Mouse (Mus musculus) midbrain, embryonic 12.5 days (tissue): ENCODE measurements around the gene Eif3d. TPM values are rescaled to one million over a fixed set of nuclear protein-coding genes. Genes with fewer than 3 reads are reported as not detected.

ENCODE experiments used
- ATAC-seq: fragments of 200-750 bp; cut with Nextera tagmentation; 2 replicates; pipeline ENCODE4 v1.8.0; 2017; ENCODE audit warnings: low read depth, moderate TSS enrichment, moderate library complexity; ENCODE audit not compliant: low FRiP score
- H3K27ac ChIP-seq: fragments of 300-500 bp; sonication (generic); replicated peaks from 2 replicates; pipeline ENCODE4 v1.5.1; 2016; ENCODE audit warnings: mild to moderate bottlenecking
- H3K27me3 ChIP-seq: fragments of 300-500 bp; sonication (generic); 2 replicates; pipeline ENCODE4 v1.6.1; 2016; ENCODE audit warnings: mild to moderate bottlenecking
- H3K36me3 ChIP-seq: fragments of 300-500 bp; sonication (generic); 2 replicates; pipeline ENCODE4 v1.6.1; 2016
- H3K4me1 ChIP-seq: fragments of 300-500 bp; sonication (generic); 2 replicates; pipeline ENCODE4 v1.6.1; 2016
- H3K4me2 ChIP-seq: fragments of 300-500 bp; sonication (generic); replicated peaks from 2 replicates; pipeline ENCODE4 v1.6.1; 2016; ENCODE audit warnings: mild to moderate bottlenecking, moderate library complexity
- H3K4me3 ChIP-seq: fragments of 300-500 bp; sonication (generic); 2 replicates; pipeline ENCODE4 v1.5.1; 2016; ENCODE audit warnings: mild to moderate bottlenecking
- H3K9ac ChIP-seq: fragments of 300-500 bp; sonication (generic); replicated peaks from 2 replicates; pipeline ENCODE4 v1.6.1; 2016; ENCODE audit warnings: mild to moderate bottlenecking, moderate library complexity
- H3K9me3 ChIP-seq: fragments of 300-500 bp; sonication (generic); 2 replicates; pipeline ENCODE4 v1.6.1; 2016; ENCODE audit warnings: mild to moderate bottlenecking
- WGBS: fragments of 180-500 bp; shearing (Covaris S2); methylation state at CpG from one replicate; pipeline ENCODE4 v1.1.7; 2016; 5-methylcytosine and 5-hydroxymethylcytosine counted together
- polyA plus RNA-seq: library from polyadenylated mRNA; unstranded; fragments of >200 nt; fragmentation: Nextera tagmentation; extraction: Ambion mirVana; gene quantifications from 2 replicates; pipeline ENCODE4 v1.2.1, GENCODE M21; 2016

The Eif3d gene
- polyA plus RNA-seq, 1 experiment from 2014 or later, result 233 TPM

GRCm38 (mm10) chr15:77928673-77929331, 41.8 kb downstream of the Eif3d start, which contains the start of gene Txn2:
TSS of gene Txn2 (minus strand) at chr15:77929006.
- Histone ChIP-seq H3K27ac (peak within 1 kb of the TSS; percentile 85), H3K27me3 (0 out of 2 replicates have a peak, but pooled peaks cover 4% of the 10 kb centered on the region), H3K4me2 (peak within 1 kb of the TSS; percentile 86), H3K4me3 (peak within 1 kb of the TSS; percentile 62), H3K9me3 (no peaks in the 10 kb centered on the region), H3K4me1 (peaks cover 30% of the 10 kb centered on the region), H3K36me3 (peaks cover 24% of the 10 kb centered on the region), H3K9ac (peak within 1 kb of the TSS; percentile 61)
- under 1% methylated on average over 34 of the region's 34 CpGs for WGBS
- peak; percentile 97 for ATAC-seq

- WGBS, result 30% methylated on average over 4 of the region's 4 CpGs
- 0 out of 2 replicates have a peak, but pooled peaks have one; percentile 14 for ATAC-seq
- Histone ChIP-seq H3K4me2 (peak overlapping the region; percentile 86), H3K36me3 (peaks cover 31% of the 10 kb centered on the region), H3K9ac (peak overlapping the region; percentile 61), H3K9me3 (no peaks in the 10 kb centered on the region), H3K27me3 (0 out of 2 replicates have a peak, but pooled peaks cover 4% of the 10 kb centered on the region), H3K4me1 (peaks cover 25% of the 10 kb centered on the region), H3K27ac (peak overlapping the region; percentile 85; the same call in 1 of the 2 replicates), H3K4me3 (peak overlapping the region; percentile 62)
Measured at GRCm38 (mm10) chr15:77928091-77928490, 42.5 kb downstream of the Eif3d start.

DNA sequence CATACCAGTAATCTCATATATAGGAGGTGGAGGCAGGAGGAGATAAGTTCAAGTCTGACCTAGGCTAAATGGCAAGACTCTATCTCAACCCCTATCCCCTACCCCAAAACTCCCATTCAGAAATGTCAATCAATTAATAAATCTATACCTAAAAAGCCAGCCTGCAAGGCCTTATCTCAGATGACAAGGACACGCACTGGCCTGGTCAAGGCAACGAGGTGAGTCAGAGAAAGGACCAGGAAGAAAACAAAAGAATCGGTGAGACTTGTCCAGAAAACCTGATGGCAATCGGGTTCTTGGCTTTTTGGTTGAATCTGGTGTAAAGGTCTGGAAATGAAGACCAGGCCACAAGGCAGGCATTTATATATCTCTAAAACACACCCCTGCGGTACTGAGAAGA, 43.7 kb downstream of the Eif3d start:
- H3K27me3 ChIP-seq, result no peaks in the 10 kb centered on the region
- no peak overlapping the region for H3K4me3 ChIP-seq
- H3K4me1 ChIP-seq, result peaks cover 25% of the 10 kb centered on the region
- H3K9ac ChIP-seq, result no peak overlapping the region
- WGBS, result 94% methylated on average over 5 of the region's 5 CpGs
- H3K36me3 ChIP-seq, result peaks cover 42% of the 10 kb centered on the region
- H3K27ac ChIP-seq, result no peak overlapping the region
- H3K9me3 ChIP-seq, result no peaks in the 10 kb centered on the region
- H3K4me2 ChIP-seq, result no peak overlapping the region
- ATAC-seq, result no peak

DNA sequence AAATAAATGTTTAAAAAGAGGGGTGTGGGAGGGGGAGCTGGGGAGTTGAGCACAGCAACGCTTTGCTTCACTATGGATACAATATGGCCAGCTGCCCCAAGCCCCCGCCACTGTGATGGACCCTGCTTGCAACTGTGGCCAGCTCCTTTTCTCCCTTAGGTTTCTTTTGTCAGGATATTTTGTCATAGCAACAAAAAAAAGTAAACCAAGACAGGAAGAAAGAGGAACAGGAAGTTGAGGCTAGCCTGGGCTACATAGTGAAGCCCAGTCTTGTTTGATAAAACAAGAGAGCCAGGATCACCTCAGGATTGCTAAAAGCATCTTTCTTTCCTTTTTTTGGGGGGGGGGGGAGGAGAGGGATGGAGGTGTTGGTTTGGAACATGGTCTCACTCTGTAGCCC, 45.4 kb downstream of the Eif3d start:
- ATAC-seq, result no peak
- Histone ChIP-seq H3K4me3 (no peak overlapping the region), H3K4me2 (no peak overlapping the region), H3K9ac (no peak overlapping the region), H3K36me3 (peaks cover 57% of the 10 kb centered on the region), H3K27me3 (no peaks in the 10 kb centered on the region), H3K9me3 (no peaks in the 10 kb centered on the region), H3K27ac (no peak overlapping the region), H3K4me1 (peaks cover 25% of the 10 kb centered on the region)
- 98% methylated on average over 2 of the region's 2 CpGs for WGBS

DNA sequence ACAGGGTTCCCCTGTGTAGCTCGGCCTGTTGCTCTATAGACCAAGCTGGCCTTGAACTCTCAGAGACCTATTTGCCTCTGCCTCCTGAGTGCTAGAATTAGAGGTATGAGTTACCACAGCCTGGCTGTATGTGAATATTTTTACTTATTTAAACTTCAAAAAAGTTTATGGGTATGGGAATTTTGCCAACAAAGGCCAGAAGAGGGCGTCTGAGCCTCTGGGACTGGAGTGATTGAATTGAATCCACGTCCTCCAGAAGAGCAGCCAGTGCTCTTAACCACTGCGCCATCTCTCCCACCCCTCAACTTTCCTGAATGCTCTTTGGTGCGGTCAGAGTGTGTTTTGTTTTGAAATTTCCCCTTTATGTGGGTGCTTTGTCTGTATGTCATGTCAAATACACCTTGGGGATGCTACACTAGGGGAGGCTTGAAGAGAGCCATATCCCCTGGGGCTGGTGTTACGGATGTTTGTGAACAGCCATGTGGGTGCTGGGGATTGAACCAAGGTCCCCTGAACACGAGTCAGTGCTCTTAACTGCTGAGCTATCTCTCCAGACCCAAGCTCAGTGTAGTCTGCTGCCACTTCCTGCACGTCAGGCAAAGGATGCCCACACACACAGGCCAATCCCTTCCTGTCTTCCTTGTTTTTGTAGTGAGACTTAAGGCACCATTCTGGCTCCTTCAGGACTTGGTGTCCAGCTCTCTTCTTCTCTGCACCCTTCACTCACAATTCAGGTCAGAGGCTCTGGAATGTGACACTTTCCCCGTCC, 47.2 kb downstream of the Eif3d start:
- H3K4me3 ChIP-seq, result no peak overlapping the region
- peaks cover 16% of the 10 kb centered on the region for H3K4me1 ChIP-seq
- no peaks in the 10 kb centered on the region for H3K9me3 ChIP-seq
- no peaks in the 10 kb centered on the region for H3K27me3 ChIP-seq
- H3K9ac ChIP-seq, result no peak overlapping the region
- WGBS, result 74% methylated on average over 9 of the region's 9 CpGs
- H3K36me3 ChIP-seq, result peaks cover 69% of the 10 kb centered on the region
- H3K4me2 ChIP-seq, result no peak overlapping the region
- no peak overlapping the region for H3K27ac ChIP-seq
- ATAC-seq, result no peak

DNA sequence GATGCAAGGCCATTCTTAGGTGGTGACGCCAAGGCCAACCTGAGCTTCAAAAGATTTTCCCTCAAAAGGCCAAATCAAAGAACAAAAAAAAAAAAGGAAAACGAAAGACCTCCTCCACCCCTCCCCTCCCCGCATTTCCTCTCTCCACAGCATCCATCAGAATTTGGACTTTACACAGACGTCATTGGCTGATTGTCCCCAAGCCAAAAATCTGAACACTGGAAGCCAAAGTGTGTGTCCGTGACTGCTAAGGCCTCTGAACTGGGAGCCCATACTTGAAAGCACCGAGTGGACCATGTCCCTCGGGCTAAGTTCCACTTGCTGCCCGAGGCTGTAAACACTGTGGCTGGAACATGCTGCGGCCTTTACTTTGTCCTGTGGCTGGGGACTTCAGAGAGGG, 47.9 kb downstream of the Eif3d start:
- no peak for ATAC-seq
- no peak overlapping the region for H3K27ac ChIP-seq
- peaks cover 70% of the 10 kb centered on the region for H3K36me3 ChIP-seq
- 94% methylated on average over 9 of the region's 9 CpGs for WGBS
- no peaks in the 10 kb centered on the region for H3K9me3 ChIP-seq
- peaks cover 9% of the 10 kb centered on the region for H3K4me1 ChIP-seq
- H3K4me2 ChIP-seq, result no peak overlapping the region
- H3K9ac ChIP-seq, result no peak overlapping the region
- H3K27me3 ChIP-seq, result no peaks in the 10 kb centered on the region
- no peak overlapping the region for H3K4me3 ChIP-seq

- H3K4me2 ChIP-seq, result no peak overlapping the region
- no peaks in the 10 kb centered on the region for H3K4me1 ChIP-seq
- ATAC-seq, result no peak
- H3K9ac ChIP-seq, result no peak overlapping the region
- H3K27me3 ChIP-seq, result no peaks in the 10 kb centered on the region
- 91% methylated on average over 6 of the region's 6 CpGs for WGBS
- no peaks in the 10 kb centered on the region for H3K9me3 ChIP-seq
- H3K27ac ChIP-seq, result no peak overlapping the region
- no peak overlapping the region for H3K4me3 ChIP-seq
- H3K36me3 ChIP-seq, result peaks cover 73% of the 10 kb centered on the region
Measured at GRCm38 (mm10) chr15:77921636-77922035, 49.0 kb downstream of the Eif3d start.

- H3K27ac ChIP-seq, result no peak overlapping the region
- no peak overlapping the region for H3K4me2 ChIP-seq
- WGBS, result 88% methylated on average over 10 of the region's 10 CpGs
- no peaks in the 10 kb centered on the region for H3K9me3 ChIP-seq
- peaks cover 73% of the 10 kb centered on the region for H3K36me3 ChIP-seq
- no peak overlapping the region for H3K9ac ChIP-seq
- no peak overlapping the region for H3K4me3 ChIP-seq
- no peak for ATAC-seq
- no peaks in the 10 kb centered on the region for H3K4me1 ChIP-seq
- H3K27me3 ChIP-seq, result no peaks in the 10 kb centered on the region
Measured at GRCm38 (mm10) chr15:77920511-77921462, 49.8 kb downstream of the Eif3d start.

DNA sequence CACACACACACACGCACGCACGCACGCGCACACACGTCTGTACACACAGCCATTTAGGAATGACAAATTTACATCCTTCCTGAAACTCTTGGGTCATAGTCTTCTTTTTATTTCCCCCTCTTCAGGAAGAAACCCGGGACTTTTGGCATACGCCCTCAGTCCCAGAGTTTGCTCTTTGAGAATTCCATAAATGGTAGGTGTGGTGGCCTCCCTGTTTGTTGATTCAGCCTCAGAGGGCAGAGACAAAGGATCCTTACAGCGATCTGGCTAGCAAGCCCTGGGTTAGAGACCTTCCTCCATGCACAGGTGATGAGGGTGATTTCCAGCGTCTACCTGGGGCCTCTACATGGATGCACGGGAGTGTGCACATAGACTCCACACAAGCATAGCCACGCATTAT, 51.2 kb downstream of the Eif3d start:
- Histone ChIP-seq H3K27me3 (no peaks in the 10 kb centered on the region), H3K27ac (no peak overlapping the region), H3K36me3 (peaks cover 77% of the 10 kb centered on the region), H3K9ac (no peak overlapping the region), H3K9me3 (no peaks in the 10 kb centered on the region), H3K4me3 (no peak overlapping the region), H3K4me1 (no peaks in the 10 kb centered on the region), H3K4me2 (no peak overlapping the region)
- 93% methylated on average over 12 of the region's 12 CpGs for WGBS
- ATAC-seq, result no peak

DNA sequence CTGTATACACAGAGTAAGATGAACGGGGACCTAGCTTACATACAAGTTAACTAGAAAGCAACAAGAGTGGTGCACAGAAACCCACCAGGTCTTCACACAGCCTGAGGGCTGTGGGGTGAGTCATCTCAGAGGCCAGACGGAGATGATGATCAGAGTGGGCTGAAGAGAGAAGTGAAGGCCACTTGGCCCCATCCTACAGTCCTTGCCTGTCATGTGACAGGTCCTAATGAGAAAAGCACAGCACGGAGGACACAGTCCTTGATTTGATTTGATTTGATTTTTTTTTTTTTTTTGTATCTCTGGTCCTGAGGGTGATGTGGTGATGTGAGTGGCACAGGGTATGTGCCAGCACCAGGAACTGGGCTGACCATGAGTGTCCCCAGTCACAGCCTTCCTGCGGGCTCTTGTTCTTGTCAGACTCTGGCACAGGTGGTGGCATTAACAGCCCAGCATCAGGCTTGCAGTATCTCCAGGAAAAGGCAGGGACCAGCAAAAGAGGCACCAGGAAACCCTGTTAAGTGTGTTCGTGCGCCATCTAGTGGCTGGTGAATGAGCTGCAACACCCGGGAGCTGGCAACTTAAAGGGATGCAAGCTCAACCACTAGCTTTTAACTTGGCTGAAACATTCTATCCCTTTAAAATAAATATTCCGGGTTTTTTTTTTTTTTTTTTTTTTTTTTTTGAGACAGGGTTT, 53.6 kb downstream of the Eif3d start:
- peak; percentile 23; the same call in 1 of the 2 replicates for ATAC-seq
- peaks cover 63% of the 10 kb centered on the region for H3K36me3 ChIP-seq
- no peaks in the 10 kb centered on the region for H3K4me1 ChIP-seq
- no peak overlapping the region for H3K27ac ChIP-seq
- no peaks in the 10 kb centered on the region for H3K27me3 ChIP-seq
- H3K9ac ChIP-seq, result no peak overlapping the region
- no peak overlapping the region for H3K4me2 ChIP-seq
- H3K9me3 ChIP-seq, result no peaks in the 10 kb centered on the region
- H3K4me3 ChIP-seq, result no peak overlapping the region
- WGBS, result 47% methylated on average over 7 of the region's 8 CpGs

DNA sequence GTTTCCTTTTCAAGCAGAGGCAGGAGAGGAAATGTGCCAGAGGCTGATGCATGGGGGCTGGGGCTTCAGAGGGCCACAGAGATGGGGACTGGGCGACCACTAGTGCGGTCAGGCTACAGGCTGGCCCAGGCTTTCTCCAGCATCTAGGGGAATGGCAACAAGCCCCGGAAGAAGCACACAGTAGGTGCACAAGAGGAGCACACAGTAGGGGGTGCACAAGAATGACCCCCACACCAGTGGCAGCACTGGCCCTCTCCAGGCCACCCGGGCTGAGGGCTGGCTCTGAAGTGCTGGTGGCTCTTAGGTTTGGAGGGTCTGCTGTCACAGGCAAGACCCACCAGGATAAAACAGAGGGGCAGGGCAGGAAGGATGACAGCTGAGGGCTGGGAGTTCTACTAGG, 55.3 kb downstream of the Eif3d start:
- Histone ChIP-seq H3K4me2 (no peak overlapping the region), H3K4me1 (no peaks in the 10 kb centered on the region), H3K36me3 (peaks cover 48% of the 10 kb centered on the region), H3K4me3 (no peak overlapping the region), H3K9me3 (no peaks in the 10 kb centered on the region), H3K27ac (no peak overlapping the region), H3K27me3 (no peaks in the 10 kb centered on the region), H3K9ac (no peak overlapping the region)
- ATAC-seq, result no peak
- WGBS, result 91% methylated on average over 4 of the region's 4 CpGs
